Mouse (Mus musculus): Measurements from ENCODE around the gene Hddc2. TPM values are rescaled to one million over a fixed set of nuclear protein-coding genes. Genes with fewer than 3 reads are reported as not detected.

Gene Hddc2
- total RNA-seq (2021) = 10 to 100 TPM; 22.2 to 23.0 TPM

DNA sequence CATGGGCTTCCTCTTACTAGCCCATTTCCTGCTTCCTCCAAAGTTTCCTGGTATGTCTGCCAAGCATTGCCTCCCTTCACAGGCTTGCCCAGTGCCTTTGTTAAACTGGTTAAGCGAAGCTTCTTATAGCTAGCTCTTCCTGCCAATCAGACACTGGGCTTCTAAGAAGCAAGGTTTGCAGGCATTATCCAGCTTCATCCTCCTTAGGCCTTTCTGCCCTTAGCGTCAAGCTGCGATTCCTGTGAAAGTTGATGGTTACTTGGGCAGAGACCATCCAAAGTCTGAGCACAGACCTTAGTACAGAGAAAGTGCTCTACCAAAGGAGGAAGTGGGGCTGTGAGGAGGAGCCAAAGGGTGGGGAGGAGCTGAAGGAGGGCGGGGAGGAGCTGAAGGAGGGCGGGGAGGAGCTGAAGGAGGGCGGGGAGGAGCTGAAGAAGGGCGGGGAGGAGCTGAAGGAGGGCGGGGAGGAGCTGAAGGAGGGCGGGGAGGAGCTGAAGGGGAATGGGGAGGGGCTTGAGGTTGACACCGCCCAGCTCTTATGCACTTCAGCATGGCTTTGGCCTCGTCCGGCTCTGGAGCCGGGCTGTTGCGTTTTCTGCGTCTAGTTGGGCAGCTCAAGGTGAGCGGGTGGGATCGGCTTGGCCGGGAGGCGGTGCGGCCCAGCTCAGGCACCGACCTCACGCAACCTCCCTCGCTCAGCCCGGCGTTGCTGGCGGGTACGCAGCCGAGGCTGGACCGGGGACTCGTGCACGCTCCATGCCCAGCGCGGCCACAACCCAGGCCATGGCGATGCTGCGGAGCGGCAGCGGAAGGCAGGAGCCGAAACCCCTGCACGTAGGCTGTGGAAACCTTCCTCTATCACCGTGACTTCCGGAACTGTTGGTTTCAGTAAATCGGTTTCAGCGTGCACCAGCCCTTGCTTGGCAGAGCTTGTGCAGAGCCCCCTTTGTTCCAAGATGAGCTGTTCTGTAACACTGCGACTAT lies at the start of gene Hddc2:
TSS of gene Hddc2 (plus strand) at position 519 of the 984 bp plus-strand sequence.
- DNase-seq (ENCODE audit: extremely low spot score in 1 of 2, low spot score in 1 of 2) = peak; percentile 49 to 54

GRCm38 (mm10) chr10:31272738-31273137 lies 40.4 kb upstream of the Hddc2 start:
- DNase-seq (ENCODE audit: extremely low spot score in 1 of 2, low spot score in 1 of 2) = no peak

GRCm38 (mm10) chr10:31273171-31273570 lies 40.0 kb upstream of the Hddc2 start:
- DNase-seq (ENCODE audit: extremely low spot score in 1 of 2, low spot score in 1 of 2) = no peak

- DNase-seq (ENCODE audit: extremely low spot score in 1 of 2, low spot score in 1 of 2) = no peak
Measured at GRCm38 (mm10) chr10:31287787-31288186, 25.4 kb upstream of the Hddc2 start.

DNA sequence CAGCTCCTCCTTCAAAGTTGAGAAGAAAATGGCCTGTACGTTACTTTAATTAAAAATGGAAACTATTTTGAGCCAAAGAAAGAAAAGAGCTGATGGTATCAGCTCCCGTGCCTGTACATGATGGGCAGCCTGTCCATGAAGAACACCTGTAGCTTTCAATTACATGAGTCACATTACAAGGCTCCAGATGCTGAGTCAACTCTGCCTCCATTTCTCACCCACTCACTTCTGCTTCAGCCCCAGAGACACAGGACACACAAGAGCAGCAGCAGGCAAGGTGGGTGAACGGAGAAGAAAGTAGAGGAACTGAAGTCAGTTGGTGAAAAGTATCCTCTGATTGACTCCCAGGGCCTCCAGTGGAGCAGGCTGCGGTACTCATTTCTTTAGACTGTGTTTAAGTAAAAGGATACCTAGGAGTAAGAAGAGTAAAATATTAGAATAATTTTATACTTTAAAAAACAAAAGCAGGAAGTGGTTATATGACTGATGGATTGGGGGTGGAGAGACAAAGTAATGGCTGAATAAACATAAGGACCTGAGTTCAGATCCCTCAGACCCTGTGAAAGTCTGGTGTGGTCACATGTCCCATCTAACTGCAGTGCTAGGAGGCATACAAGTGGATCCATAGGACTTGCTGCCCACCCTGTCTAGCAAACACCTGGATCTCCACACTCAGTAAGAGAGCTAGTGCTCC lies 24.3 kb upstream of the Hddc2 start:
- no peak for DNase-seq (ENCODE audit: extremely low spot score in 1 of 2, low spot score in 1 of 2)

GRCm38 (mm10) chr10:31295705-31296104 lies 17.5 kb upstream of the Hddc2 start:
- no peak for DNase-seq (ENCODE audit: extremely low spot score in 1 of 2, low spot score in 1 of 2)

DNA sequence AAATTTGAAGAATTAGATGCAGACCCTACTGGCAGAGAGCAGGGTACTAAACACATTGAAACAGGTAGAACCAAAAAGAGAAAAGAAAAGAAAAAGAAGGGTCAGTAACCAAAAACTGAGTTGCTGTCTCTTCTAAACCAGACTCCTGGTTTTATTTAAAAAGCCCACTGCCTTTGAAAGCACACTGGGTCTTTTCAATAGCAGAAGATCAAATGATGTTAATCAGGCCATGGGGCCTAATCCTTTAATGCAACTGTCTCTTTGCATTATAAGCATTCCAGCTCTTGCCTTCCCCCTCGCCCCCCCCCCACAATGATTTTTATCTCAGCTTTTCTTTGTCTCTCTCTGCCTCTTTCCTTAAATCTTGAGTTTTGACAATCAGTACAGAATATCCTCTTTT lies 16.7 kb upstream of the Hddc2 start:
- no peak for DNase-seq (ENCODE audit: extremely low spot score in 1 of 2, low spot score in 1 of 2)

DNA sequence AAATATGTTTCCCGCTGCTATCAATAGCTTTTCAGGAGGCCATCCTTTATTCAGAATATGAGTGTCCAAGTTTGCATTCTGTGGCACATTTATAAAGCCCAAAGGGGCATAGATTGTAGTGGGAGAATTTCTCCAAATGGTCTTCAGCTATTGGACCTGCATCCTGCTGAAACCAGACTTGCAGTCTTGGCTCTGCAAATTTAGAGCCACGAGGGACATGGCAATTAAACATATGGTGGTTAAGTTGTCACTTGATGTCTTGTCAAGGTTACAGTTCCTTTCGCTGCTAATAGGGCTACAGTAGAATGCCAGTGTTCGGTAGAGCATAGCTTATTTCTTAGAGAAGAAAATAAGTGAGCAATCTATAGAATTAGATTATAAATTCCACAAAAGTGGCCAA lies 16.1 kb upstream of the Hddc2 start:
- DNase-seq (ENCODE audit: extremely low spot score in 1 of 2, low spot score in 1 of 2) = no peak

GRCm38 (mm10) chr10:31298263-31298662 lies 14.9 kb upstream of the Hddc2 start:
- no peak for DNase-seq (ENCODE audit: extremely low spot score in 1 of 2, low spot score in 1 of 2)

DNA sequence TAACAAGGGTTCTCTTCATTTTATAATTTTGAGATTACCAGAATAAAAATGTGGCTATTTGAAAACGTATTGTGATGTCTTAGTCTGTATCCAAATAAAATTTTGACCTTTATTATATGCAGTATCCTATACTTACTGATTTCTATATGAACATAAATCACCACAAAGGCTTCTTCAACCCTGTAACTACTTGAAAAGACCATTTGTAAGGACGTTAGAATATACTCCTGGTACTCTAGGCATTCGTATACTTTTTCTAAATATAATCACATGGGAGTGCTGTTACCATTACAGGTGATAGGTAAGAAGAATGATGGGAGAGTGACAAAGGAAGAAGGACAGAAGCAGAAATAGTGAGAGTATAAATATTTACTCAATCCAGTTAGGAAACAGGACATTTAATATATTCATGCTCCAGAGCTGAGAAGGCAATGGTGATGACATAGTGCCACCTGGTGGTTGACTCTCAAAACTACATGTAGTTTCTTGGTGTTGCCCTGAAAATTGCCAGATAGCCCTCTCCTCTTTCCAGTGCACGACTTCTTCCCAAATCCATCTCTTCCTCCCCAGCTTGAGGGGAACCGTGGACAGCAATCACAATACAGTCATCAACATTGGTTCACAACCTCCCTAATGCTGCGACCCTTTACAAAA lies 14.1 kb upstream of the Hddc2 start:
- peak; percentile 47 to 68 for DNase-seq (ENCODE audit: extremely low spot score in 1 of 2, low spot score in 1 of 2)

DNA sequence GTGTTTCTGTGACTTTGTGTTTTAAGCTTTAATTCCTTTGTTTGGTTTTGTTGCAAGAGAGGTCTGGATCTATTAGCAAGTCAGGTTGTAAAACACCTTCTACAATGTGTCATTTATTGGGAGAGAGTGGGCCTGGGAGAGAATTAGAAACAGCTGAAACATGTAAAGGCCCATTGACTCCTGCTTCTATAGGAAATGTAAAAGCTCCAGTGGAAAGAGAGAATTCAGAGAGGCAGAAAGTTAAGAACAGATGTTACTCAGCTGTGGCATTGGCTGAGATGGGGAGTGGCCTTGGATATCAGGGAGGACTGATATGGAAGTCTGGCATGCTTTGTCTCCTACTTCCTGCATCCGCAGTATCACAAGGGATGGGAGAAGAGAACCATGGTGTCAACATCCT lies 12.9 kb upstream of the Hddc2 start:
- DNase-seq (ENCODE audit: extremely low spot score in 1 of 2, low spot score in 1 of 2) = no peak

- DNase-seq (ENCODE audit: extremely low spot score in 1 of 2, low spot score in 1 of 2) = no peak
Measured at GRCm38 (mm10) chr10:31303446-31303845, 9.7 kb upstream of the Hddc2 start.

DNA sequence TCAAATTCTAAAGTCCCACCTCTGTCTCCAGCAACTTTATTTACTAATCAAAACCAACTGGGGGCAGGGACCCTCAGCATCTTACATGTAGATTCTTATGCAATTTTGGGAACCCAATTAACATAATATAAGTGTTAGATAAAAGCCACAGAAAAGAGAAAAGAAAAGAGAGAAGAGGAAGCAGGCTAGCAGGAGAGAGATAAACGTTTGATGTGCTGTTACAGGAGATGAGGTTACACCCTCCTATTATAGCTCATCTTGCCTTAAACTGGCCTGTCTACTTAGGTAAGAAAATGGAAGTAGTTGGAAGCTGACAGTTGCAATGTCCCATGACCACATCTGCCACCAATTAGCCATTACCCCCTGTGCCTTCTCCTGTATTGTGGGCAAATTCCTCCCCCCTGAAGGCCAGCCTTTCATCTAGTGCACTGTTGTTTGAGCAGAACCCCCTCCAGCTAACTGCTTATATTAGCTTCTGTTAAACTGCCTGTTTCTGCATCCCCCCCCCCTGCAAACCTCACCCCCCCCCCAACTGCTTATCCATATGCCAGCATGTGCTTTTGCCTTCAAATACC lies 6.1 kb upstream of the Hddc2 start:
- DNase-seq (ENCODE audit: extremely low spot score in 1 of 2, low spot score in 1 of 2) = no peak

DNA sequence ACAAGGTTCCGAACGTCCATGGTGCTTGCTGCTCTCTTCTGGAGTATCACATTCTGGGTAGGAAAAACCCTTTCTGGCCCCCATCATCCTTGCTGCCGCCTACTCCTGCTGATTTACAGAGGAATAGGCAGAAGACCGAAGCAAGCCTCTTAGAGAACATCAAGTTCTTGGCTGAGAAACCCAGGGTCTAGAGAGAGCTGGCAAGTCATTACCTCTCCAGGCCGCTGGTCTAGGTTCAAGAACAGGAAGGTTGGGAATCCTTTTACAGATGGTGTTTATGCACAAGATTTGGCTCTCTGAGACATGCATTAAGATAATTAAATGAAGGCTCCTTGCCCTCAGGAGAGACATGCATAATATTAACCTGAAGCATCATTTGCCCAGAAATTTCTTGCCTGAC lies 5.3 kb downstream of the Hddc2 start:
- DNase-seq (ENCODE audit: extremely low spot score in 1 of 2, low spot score in 1 of 2) = no peak

DNA sequence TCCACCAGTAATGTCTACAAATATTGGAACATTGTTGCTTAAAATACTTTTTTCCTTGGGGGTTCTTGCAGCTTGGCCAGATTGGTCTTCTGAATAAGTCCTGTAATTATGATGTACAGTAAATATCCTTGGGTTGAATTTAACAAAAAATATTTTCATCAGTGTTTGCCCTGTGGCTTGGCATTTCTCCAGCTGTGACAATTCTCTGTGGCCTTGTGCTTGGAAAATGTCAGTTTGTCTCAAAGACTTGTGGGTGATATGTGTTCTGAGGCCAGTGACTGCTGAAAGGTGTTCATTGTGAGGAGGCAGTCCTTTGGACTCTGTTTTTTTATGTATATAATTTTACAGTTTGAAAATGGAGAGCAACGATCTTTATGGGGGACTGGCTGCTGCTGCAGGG lies 16.3 kb downstream of the Hddc2 start:
- DNase-seq (ENCODE audit: extremely low spot score in 1 of 2, low spot score in 1 of 2) = no peak

GRCm38 (mm10) chr10:31330286-31330962 lies 17.2 kb downstream of the Hddc2 start:
- no peak for DNase-seq (ENCODE audit: extremely low spot score in 1 of 2, low spot score in 1 of 2)

GRCm38 (mm10) chr10:31331225-31331775 lies 18.1 kb downstream of the Hddc2 start:
- no peak for DNase-seq (ENCODE audit: extremely low spot score in 1 of 2, low spot score in 1 of 2)

GRCm38 (mm10) chr10:31336432-31336831 lies 23.2 kb downstream of the Hddc2 start:
- no peak for DNase-seq (ENCODE audit: extremely low spot score in 1 of 2, low spot score in 1 of 2)

- DNase-seq (ENCODE audit: extremely low spot score in 1 of 2, low spot score in 1 of 2) = no peak
Measured at GRCm38 (mm10) chr10:31346401-31346800, 33.2 kb downstream of the Hddc2 start.

- no peak for DNase-seq (ENCODE audit: extremely low spot score in 1 of 2, low spot score in 1 of 2)
Measured at GRCm38 (mm10) chr10:31351056-31351455, 37.9 kb downstream of the Hddc2 start.

All from layer of hippocampus, postnatal 25 days (tissue).